Mouse (Mus musculus) right cerebral cortex, postnatal 4 days (tissue): ENCODE measurements around the gene Clock.

ENCODE experiments used
- DNase-seq: peaks from one replicate; pipeline ENCODE4 v3.0.0-alpha.2; 2022

The Clock gene

DNA sequence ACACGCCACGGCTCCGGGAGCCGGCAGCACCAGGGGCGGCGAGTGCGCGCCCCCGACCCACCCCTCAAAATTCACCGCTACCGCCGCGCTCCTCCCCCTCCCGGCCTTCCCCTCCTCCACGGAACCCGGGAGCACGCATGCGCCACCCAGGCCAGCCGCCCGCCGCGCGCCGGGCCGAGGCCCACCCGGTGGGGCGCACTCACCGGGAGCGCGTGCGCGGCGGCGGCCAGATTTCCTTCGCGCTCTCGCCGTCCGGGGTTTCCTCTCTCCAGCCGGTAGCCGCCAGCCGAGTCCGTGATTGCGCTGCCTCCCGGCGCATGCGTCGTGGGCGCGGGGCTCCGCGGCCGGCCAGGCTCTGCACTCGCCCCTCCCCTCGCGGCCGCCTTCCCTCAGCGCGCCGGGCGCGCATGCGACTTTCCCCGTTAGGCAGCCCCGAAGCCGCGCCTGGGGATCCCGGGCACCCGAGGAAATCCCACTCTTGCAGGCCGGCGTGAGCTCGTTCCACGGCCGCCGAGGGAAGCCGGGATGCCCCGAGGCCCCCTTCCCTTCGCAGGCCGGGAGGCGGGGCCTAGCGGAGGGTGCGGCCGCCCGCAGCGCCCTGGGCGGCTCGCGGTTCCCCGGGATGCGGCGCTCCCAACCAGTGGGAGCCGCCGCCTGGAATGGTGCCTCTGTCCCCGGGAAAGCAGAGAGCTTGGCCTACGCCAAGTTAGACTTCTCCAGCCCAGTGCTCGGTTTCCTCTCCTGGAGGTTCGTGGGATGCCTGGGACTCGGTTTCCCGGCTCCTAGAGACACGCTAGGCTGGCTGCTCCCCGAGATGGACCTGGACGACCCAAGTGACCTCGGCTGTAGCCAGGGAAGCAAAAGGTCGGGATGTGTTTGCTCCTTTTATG lies at the start of gene Clock:
Clock (minus strand) TSS at position 341 of the 890 bp plus-strand sequence.
- DNase-seq, result peak; percentile 91

- DNase-seq, result peak; percentile 27
Observed at GRCm38 (mm10) chr5:76351953-76352611, 47.5 kb upstream of the Clock start.

- no peak for DNase-seq
Observed at GRCm38 (mm10) chr5:76351537-76351936, 46.9 kb upstream of the Clock start.

- DNase-seq, result no peak
Observed at GRCm38 (mm10) chr5:76346137-76346536, 41.5 kb upstream of the Clock start.

DNA sequence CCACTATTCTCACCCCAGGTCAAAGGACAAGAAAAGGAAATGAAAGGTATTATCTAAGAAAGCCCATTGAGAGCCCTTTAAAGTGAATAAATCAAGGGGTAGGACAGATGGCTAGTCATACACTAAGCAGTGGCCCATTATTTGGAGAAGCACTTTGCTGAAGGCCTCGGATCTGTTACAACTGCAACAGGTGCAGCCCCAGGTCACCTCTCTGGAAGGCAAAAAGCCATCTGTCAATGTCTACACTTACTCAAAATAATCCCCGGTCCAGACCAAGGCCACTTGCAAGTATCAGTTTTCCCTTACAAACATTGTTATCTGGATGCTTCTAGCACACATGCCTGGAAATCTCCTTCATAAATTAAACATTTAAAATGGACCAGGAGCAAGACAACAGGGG lies 36.3 kb upstream of the Clock start:
- no peak for DNase-seq

DNA sequence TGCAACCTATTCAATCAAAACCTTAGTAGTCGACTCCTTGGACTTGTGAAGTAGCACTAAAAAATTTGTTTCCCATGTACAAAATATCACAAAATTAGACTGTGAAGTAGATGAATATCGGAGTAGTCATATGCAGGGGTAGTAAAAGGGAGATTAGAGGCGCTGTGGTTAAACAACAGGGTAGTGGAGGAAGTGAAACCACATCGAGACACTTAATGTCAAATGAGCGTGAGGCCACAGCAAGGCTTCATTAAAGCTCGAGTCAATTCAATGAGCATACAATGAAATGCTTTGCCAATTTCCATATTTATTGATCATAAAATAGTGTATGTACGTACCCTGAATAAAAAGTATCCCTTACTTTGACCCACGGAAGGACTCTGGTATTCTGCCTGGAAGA lies 32.5 kb upstream of the Clock start:
- no peak for DNase-seq

- no peak for DNase-seq
Observed at GRCm38 (mm10) chr5:76333833-76334232, 29.2 kb upstream of the Clock start.

DNA sequence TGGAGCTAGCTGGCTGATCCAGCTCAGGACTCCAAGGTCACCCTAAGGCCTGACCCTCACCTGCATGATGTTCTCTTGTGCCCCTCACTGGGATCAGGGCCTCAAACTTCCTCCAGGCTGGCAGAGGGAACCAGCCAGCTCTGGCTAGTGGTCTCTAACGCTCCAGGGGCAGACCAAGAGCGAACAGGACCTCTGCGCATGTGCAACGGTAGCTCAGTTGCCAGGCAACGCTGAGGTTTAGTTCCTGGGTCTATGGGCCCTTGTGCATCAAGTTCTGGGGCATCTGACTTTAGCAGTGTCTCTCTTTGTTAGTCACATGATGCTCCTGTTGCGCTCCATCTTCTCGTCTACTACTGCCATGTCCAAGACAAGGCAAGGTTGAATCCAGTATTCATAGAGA lies 26.4 kb upstream of the Clock start, which contains the start of gene Pdcl2:
Pdcl2 (minus strand) TSS at position 204 of the 400 bp plus-strand sequence.
- DNase-seq, result no peak

DNA sequence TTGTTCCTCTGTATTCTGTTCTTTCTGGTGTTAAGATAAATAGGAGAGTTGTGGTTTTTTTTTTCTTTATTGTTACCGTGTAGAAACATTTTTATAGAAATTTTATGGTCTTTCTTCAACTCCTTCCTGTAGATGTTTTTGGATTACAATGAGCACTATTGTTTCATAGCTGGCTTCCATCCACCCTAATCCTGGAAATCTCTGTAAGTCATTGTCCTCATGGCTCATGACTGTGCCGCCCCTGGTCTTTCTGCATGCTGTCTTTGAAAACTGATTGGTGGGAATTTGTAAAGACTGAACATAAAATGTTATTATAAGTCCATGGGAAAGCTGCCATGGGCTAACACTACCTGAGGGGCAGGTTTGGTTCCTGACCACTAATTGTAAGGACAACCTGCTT lies 22.7 kb upstream of the Clock start:
- DNase-seq, result no peak

GRCm38 (mm10) chr5:76325113-76325512 lies 20.5 kb upstream of the Clock start:
- DNase-seq, result no peak

- no peak for DNase-seq
Observed at GRCm38 (mm10) chr5:76321249-76322196, 16.9 kb upstream of the Clock start.

DNA sequence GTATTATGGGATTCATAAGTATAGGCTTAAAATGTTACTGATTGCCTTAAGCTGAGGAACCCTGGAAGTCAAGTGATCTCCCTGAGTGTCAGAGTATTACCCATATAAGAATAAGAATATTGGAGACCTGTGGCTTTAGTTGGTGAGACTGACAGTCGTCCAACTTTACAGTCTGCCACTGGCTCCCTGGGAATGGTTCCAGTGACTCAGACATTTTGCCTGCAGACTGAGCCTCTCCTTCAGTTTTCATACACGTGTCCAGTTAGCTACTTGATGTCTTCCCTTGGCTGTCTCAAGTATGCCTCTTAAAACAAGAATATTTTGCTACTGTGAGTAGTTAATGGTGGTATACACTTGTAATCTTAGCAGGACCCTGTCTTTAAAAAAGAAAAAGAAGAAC lies 3.6 kb upstream of the Clock start:
- no peak for DNase-seq

DNA sequence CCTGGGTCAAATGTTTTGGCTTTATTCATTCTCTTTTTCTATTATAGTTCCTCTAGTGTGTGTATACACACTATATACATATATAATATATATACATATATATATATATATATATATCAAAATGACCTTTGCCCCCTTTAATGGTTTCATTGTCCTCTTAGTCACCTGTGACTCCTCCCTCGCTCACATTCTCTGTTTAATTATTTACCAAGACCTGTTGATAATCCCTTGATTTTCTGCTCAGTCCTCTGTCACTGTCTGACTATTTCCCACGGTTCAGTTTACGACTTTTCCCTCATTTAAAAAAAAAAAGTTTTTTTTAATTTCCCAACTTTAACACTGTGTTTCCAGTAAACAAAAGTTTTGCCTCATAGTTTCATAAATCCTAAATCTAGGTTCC lies 1.7 kb upstream of the Clock start:
- no peak for DNase-seq

- no peak for DNase-seq
Observed at GRCm38 (mm10) chr5:76305616-76306015, 1.0 kb upstream of the Clock start.

- peak; percentile 82 for DNase-seq
Observed at GRCm38 (mm10) chr5:76303745-76304451, 694 bp downstream of the Clock start.

GRCm38 (mm10) chr5:76303379-76303744 lies 1.2 kb downstream of the Clock start:
- DNase-seq, result no peak

GRCm38 (mm10) chr5:76302009-76302408 lies 2.6 kb downstream of the Clock start:
- DNase-seq, result no peak

- DNase-seq, result no peak
Observed at GRCm38 (mm10) chr5:76289234-76289691, 15.3 kb downstream of the Clock start.

- DNase-seq, result no peak
Observed at GRCm38 (mm10) chr5:76288256-76288655, 16.3 kb downstream of the Clock start.

GRCm38 (mm10) chr5:76287062-76287461 lies 17.5 kb downstream of the Clock start:
- no peak for DNase-seq

DNA sequence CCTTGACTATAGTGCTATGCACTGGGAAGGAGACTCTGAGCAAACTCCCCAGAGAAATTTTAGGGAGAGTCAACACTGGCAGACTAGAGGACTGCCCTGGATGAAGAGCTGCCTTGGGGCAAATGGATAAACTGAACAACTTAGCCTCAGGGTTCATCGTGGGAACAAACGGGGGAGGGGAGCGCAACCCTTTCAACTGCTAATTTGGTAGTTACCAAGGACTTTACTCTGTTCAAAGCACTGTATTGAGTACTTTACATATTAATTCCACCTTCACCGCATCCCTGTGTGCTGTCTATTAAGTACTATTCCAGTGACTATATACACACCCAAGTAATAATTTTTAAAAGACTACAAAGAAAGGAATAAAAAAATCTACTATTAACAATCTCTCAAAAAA lies 18.9 kb downstream of the Clock start:
- no peak for DNase-seq

- no peak for DNase-seq
Observed at GRCm38 (mm10) chr5:76283890-76284289, 20.7 kb downstream of the Clock start.
